Mouse (Mus musculus): ENCODE results near the gene Tnpo3. TPM values are rescaled to one million over a fixed set of nuclear protein-coding genes. Genes with fewer than 3 reads are reported as not detected.
"Not testable (repeated sequence)": the region's sequence is repeated elsewhere in the genome, so short reads cannot be mapped to it uniquely, and the experiment has no call there.

The Tnpo3 gene
- polyA plus RNA-seq, 1 experiment: 50.8 TPM

DNA sequence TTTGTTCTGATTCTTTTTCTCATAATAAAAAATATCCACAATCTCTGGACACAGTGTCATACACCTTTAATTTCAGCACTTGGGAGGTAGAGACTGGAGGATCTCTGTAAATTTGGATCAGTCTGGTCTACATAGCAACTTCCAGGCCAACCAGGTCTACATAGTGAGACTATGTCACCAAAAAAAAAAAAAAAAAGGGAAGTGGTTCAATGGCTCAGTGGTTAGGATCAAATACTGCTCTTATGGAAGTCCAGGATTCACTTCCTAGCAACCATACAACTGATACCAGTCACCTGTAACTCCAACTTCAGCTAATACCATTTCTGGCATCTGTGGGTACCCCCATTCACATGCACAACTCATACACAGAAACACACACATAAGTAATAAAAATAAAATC, 9.5 kb downstream of the Tnpo3 start:
- Histone ChIP-seq H3K27ac (ENCODE audit: insufficient read depth, low read length) (no peak overlapping the region), H3K4me1 (ENCODE audit: control insufficient read depth, insufficient read depth, low read length) (no peaks in the 10 kb centered on the region), H3K27me3 (ENCODE audit: control insufficient read depth, insufficient read depth, low read length) (no peaks in the 10 kb centered on the region), H3K4me3 (replicated peaks; ENCODE audit: insufficient read depth, low read depth, low read length) (no peak overlapping the region)
- no peak for TF ChIP-seq CTCF (IDR thresholded peaks at IDR 0.05; ENCODE audit: borderline replicate concordance, insufficient read depth, low read depth, low read length)
- DNase-seq: no peak

DNA sequence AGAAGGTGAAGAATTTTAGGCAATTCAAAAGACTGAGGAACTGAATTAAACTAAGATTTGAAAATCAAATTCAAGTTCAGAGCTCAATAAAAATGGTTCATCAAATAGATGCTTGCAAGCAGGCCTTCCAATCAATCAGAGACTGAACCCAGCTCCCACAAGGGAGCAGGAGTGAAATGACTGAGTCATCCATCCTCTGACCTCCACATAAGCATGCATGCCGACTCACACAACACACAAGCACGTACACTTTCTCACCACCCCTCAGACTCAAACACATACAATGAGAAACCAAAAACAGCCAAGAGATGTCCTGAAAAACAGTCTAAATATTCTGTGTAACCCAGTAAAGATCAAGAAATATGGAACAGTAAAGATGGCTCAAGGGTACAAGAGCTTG, 14.0 kb downstream of the Tnpo3 start:
- Histone ChIP-seq H3K4me3 (replicated peaks; ENCODE audit: insufficient read depth, low read depth, low read length) (no peak overlapping the region), H3K27ac (ENCODE audit: insufficient read depth, low read length) (no peak overlapping the region), H3K27me3 (ENCODE audit: control insufficient read depth, insufficient read depth, low read length) (no peaks in the 10 kb centered on the region), H3K4me1 (ENCODE audit: control insufficient read depth, insufficient read depth, low read length) (no peaks in the 10 kb centered on the region)
- TF ChIP-seq POLR2A (IDR thresholded peaks at IDR 0.05; ENCODE audit: borderline replicate concordance, insufficient read depth, low read length) (no peak), CTCF (IDR thresholded peaks at IDR 0.05; ENCODE audit: borderline replicate concordance, insufficient read depth, low read depth, low read length) (no peak)
- WGBS: 78% methylated on average over 2 of the region's 2 CpGs
- DNase-seq: no peak

DNA sequence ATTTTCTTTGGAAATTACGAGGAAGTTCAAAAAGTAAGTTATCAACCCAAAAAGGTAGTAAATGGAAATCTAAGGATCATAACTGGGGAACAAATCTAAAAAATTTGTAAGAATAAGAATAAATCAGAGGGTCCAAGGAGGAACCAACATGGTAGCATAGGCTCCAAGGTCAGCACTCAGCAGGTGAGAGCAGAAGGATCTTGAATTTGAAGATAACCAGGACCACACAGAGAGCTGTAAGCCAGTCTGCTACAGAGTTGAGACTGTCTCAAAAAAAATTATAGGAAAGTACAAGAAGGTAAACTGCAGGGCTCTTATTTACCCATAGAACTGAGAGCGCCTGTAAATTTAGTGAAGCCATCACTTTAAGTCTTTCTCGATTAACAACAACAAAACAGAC, 28.5 kb downstream of the Tnpo3 start:
- H3K27ac ChIP-seq (ENCODE audit: insufficient read depth, low read length): no peak overlapping the region
- TF ChIP-seq POLR2A (IDR thresholded peaks at IDR 0.05; ENCODE audit: borderline replicate concordance, insufficient read depth, low read length): no peak
- H3K4me3 ChIP-seq (replicated peaks; ENCODE audit: insufficient read depth, low read depth, low read length): no peak overlapping the region
- no peaks in the 10 kb centered on the region for H3K27me3 ChIP-seq (ENCODE audit: control insufficient read depth, insufficient read depth, low read length)
- WGBS: 95% methylated on average over 3 of the region's 3 CpGs
- no peak for DNase-seq
- H3K4me1 ChIP-seq (ENCODE audit: control insufficient read depth, insufficient read depth, low read length): no peaks in the 10 kb centered on the region

DNA sequence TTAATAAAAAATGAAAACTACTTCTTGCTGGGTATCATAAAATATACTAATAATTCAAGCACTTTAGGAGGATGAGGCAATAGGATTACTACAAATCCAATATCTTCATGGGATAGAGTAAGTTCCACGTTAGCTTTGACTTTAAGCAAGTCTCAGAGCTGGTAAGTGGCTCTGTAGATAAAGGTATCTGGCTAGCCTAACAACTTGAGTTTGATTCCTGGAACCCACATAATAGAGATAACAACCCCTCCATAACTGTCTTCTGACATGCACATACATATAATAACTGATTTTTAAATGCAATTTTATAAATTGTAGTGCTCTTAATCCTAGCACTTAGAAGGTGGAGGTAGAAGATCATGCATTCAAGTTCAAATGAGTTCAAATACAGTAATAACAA, 28.9 kb downstream of the Tnpo3 start:
- no peak for TF ChIP-seq POLR2A (IDR thresholded peaks at IDR 0.05; ENCODE audit: borderline replicate concordance, insufficient read depth, low read length)
- no peak for TF ChIP-seq CTCF (IDR thresholded peaks at IDR 0.05; ENCODE audit: borderline replicate concordance, insufficient read depth, low read depth, low read length)
- no peak for DNase-seq
- Histone ChIP-seq H3K27ac (ENCODE audit: insufficient read depth, low read length) (no peak overlapping the region), H3K27me3 (ENCODE audit: control insufficient read depth, insufficient read depth, low read length) (no peaks in the 10 kb centered on the region), H3K4me1 (ENCODE audit: control insufficient read depth, insufficient read depth, low read length) (no peaks in the 10 kb centered on the region), H3K4me3 (replicated peaks; ENCODE audit: insufficient read depth, low read depth, low read length) (no peak overlapping the region)
- WGBS: 84% methylated on average over 1 of the region's 1 CpGs

DNA sequence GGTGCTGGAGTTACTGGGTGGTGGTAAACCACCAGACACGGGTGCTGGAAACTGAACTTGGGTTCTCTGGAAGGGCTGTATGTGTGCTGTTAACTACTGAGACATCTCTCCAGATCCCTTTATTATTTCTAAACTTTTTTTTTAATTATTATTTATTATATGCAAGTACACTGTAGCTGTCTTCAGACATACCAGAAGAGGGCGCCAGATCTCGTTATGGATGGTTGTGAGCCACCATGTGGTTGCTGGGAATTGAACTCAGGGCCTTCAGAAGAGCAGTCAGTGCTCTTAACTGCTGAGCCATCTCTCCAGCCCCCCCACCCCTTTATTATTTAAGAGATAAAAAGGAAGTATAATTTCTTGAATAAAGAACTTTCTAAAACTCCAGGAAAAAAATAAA, 33.3 kb downstream of the Tnpo3 start:
- 85% methylated on average over 3 of the region's 3 CpGs for WGBS
- H3K4me1 ChIP-seq (ENCODE audit: control insufficient read depth, insufficient read depth, low read length); H3K27me3 ChIP-seq (ENCODE audit: control insufficient read depth, insufficient read depth, low read length); H3K4me3 ChIP-seq (replicated peaks; ENCODE audit: insufficient read depth, low read depth, low read length); DNase-seq; H3K27ac ChIP-seq (ENCODE audit: insufficient read depth, low read length): not testable (repeated sequence)

DNA sequence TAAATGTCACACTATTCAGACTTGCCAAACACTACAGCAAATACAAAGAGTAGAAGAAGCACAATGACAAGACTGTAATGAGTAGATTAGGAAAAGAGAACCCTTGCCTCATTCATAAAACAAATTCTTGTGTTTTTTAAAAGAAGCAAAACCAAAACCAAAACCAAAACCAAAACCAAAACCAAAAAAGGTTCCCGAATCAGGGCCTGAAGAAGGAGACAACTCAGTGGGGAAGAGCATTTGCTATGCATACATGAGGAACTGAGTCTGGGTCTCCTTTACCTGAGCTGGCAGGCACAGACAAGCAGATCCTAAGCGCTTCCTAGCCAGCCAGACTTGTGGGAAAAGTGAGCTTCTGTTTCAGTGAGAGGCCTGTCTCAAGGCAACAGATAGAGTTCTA, 52.6 kb downstream of the Tnpo3 start:
- no peaks in the 10 kb centered on the region for H3K4me1 ChIP-seq (ENCODE audit: control insufficient read depth, insufficient read depth, low read length)
- 95% methylated on average over 2 of the region's 2 CpGs for WGBS
- no peak overlapping the region for H3K27ac ChIP-seq (ENCODE audit: insufficient read depth, low read length)
- no peak for DNase-seq
- TF ChIP-seq CTCF (IDR thresholded peaks at IDR 0.05; ENCODE audit: borderline replicate concordance, insufficient read depth, low read depth, low read length): no peak
- TF ChIP-seq POLR2A (IDR thresholded peaks at IDR 0.05; ENCODE audit: borderline replicate concordance, insufficient read depth, low read length): no peak
- H3K4me3 ChIP-seq (replicated peaks; ENCODE audit: insufficient read depth, low read depth, low read length): no peak overlapping the region
- no peaks in the 10 kb centered on the region for H3K27me3 ChIP-seq (ENCODE audit: control insufficient read depth, insufficient read depth, low read length)

DNA sequence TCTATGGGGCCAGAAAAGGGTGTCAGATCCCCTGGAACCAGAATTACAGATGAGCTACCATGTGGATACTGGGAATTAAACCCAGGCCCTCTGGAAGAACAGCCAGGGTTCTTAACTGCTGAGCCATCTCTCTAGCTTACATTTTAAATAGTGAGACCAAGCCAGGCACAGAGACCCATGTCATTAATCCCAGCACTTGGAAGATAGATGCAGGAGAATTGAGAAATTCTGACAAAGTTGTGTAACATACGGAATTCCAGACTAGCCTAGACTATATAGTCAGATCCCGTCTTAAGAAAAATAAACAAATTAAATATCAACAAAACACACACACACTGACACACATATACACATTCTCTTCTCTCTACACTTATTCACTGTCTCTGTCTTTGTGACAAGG, 57.2 kb downstream of the Tnpo3 start:
- DNase-seq: no peak
- TF ChIP-seq POLR2A (IDR thresholded peaks at IDR 0.05; ENCODE audit: borderline replicate concordance, insufficient read depth, low read length) (no peak), CTCF (IDR thresholded peaks at IDR 0.05; ENCODE audit: borderline replicate concordance, insufficient read depth, low read depth, low read length) (no peak)
- 87% methylated on average over 2 of the region's 2 CpGs for WGBS
- Histone ChIP-seq H3K4me1 (ENCODE audit: control insufficient read depth, insufficient read depth, low read length) (no peaks in the 10 kb centered on the region), H3K27ac (ENCODE audit: insufficient read depth, low read length) (no peak overlapping the region), H3K4me3 (replicated peaks; ENCODE audit: insufficient read depth, low read depth, low read length) (no peak overlapping the region), H3K27me3 (ENCODE audit: control insufficient read depth, insufficient read depth, low read length) (no peaks in the 10 kb centered on the region)

DNA sequence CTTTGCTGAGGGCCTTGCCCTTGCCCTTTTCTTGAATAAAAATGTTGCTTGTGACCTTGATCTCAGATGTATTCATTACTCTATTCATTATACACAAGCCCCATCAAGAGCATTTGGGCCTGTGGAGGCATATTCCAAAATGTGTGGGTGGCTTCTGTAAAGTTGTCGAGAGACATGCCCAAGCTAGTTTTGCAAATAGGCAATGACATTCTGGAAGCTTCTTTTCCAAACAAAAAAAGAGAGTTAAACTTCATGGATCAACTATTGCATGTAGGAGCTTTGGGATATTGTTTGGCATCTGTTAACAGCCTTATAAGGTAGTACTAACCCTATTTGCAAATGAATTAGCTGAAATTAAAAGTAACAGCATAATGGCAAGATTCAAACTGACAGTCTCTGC, 61.6 kb downstream of the Tnpo3 start:
- DNase-seq: no peak
- Histone ChIP-seq H3K4me3 (replicated peaks; ENCODE audit: insufficient read depth, low read depth, low read length) (no peak overlapping the region), H3K27me3 (ENCODE audit: control insufficient read depth, insufficient read depth, low read length) (no peaks in the 10 kb centered on the region), H3K27ac (ENCODE audit: insufficient read depth, low read length) (no peak overlapping the region), H3K4me1 (ENCODE audit: control insufficient read depth, insufficient read depth, low read length) (no peaks in the 10 kb centered on the region)
- TF ChIP-seq POLR2A (IDR thresholded peaks at IDR 0.05; ENCODE audit: borderline replicate concordance, insufficient read depth, low read length) (no peak), CTCF (IDR thresholded peaks at IDR 0.05; ENCODE audit: borderline replicate concordance, insufficient read depth, low read depth, low read length) (no peak)
- WGBS: 100% methylated on average over 1 of the region's 1 CpGs

DNA sequence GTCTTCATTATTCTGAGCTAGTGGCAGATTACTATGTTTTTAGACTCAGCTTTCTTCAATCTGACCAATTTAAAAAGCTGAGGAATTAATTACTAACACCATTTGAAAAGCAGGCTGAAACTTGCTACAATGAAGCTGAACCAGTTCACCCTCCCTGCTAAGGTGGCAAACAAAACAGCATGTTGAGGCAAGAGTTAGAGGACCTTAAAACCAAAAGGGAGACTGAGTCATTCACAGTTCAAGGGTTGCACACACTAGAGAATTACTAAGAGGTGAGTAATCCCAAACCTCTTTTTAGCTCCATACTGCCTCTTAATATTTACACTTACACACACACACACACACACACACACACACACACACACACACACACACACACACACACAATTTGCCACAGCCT, 62.1 kb downstream of the Tnpo3 start:
- Histone ChIP-seq H3K4me3 (replicated peaks; ENCODE audit: insufficient read depth, low read depth, low read length) (no peak overlapping the region), H3K27ac (ENCODE audit: insufficient read depth, low read length) (no peak overlapping the region), H3K4me1 (ENCODE audit: control insufficient read depth, insufficient read depth, low read length) (no peaks in the 10 kb centered on the region), H3K27me3 (ENCODE audit: control insufficient read depth, insufficient read depth, low read length) (no peaks in the 10 kb centered on the region)
- TF ChIP-seq CTCF (IDR thresholded peaks at IDR 0.05; ENCODE audit: borderline replicate concordance, insufficient read depth, low read depth, low read length) (no peak), POLR2A (IDR thresholded peaks at IDR 0.05; ENCODE audit: borderline replicate concordance, insufficient read depth, low read length) (no peak)
- no peak for DNase-seq

Data from cerebellum, adult 2 months (tissue).